Mouse (Mus musculus): ENCODE measurements at regions not wholly inside any gene's neighbourhood (a gene's known extent, or its start where the extent isn't known, plus 50 kb on each side); places are given as distances from the start of the nearest gene placed in this dataset.
A peak's percentile ranks its signal among the peaks of the same experiment; 100 is the strongest.

DNA sequence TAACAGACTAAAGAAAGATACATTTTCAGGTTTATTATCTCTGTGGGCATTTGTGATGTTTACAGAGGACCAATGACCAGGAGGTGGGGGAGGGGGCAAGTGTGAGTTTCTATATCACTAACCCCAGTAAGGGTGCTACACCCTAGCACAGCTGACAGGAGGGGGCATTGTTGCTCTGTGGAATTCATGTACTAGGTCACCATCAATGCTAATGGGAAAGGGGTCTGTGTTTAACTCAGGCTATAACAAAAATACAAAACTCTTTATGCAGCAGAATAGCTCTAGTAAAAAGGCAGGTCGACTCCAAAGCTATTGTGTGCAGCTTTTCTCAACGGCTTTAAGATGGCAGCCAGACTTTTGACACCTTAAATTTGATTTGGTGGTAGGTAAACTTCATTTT lies 181.1 kb upstream of the Lrig3 start:
- Histone ChIP-seq H3K27me3 (no peaks in the 10 kb centered on the region), H3K4me1 (peaks cover 31% of the 10 kb centered on the region), H3K4me3 (replicated peaks) (no peak overlapping the region), H3K36me3 (replicated peaks) (no peaks in the 10 kb centered on the region), H3K4me2 (no peak overlapping the region), H3K27ac (no peak overlapping the region), H3K9me3 (no peaks in the 10 kb centered on the region), H3K9ac (no peak overlapping the region)
- WGBS: 12% methylated on average over 2 of the region's 2 CpGs
- peak; percentile 61 for ATAC-seq (ENCODE audit: low FRiP score)

DNA sequence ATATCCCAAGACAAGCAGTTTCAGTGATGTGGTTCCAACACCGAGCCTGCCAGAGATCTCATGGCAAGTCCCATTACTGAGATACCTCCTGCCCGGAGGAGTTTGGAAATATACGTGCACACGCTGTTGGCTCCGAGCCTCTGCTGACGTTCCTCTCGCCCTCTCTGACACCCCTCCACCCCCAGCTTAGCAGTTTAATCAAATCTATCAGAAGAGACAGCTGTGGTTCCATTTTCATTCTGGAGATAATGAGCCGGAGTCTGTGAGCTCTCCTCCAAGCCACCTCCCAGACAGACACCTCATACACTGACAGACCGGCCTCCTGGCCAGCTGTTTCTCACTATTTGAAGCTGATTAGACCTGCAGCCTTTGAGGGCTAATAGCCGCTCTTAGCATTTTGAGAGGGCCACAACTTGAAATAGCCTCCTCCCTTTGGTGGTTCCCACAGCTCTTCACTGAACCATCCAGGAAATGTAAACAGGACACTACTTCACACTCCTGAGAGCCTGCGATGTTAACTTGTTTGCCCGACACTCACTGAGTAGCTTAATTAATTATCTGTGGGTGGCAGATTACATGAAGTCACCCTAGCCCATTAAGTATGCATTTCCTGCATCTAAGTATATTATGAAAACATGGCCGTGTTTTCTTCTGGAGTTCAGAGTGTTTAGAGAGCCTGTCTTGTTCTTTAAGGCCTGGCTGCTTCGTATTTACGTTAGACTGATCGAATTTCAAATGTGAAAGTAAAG lies 180.3 kb upstream of the Lrig3 start:
- H3K27me3 ChIP-seq: no peaks in the 10 kb centered on the region
- no peak overlapping the region for H3K9ac ChIP-seq
- H3K36me3 ChIP-seq (replicated peaks): no peaks in the 10 kb centered on the region
- 10% methylated on average over 16 of the region's 16 CpGs for WGBS
- no peak overlapping the region for H3K4me3 ChIP-seq (replicated peaks)
- peak overlapping the region; percentile 82 for H3K27ac ChIP-seq
- ATAC-seq (ENCODE audit: low FRiP score): peak; percentile 65
- H3K4me2 ChIP-seq: peak overlapping the region; percentile 56
- no peaks in the 10 kb centered on the region for H3K9me3 ChIP-seq
- H3K4me1 ChIP-seq: peaks cover 31% of the 10 kb centered on the region

DNA sequence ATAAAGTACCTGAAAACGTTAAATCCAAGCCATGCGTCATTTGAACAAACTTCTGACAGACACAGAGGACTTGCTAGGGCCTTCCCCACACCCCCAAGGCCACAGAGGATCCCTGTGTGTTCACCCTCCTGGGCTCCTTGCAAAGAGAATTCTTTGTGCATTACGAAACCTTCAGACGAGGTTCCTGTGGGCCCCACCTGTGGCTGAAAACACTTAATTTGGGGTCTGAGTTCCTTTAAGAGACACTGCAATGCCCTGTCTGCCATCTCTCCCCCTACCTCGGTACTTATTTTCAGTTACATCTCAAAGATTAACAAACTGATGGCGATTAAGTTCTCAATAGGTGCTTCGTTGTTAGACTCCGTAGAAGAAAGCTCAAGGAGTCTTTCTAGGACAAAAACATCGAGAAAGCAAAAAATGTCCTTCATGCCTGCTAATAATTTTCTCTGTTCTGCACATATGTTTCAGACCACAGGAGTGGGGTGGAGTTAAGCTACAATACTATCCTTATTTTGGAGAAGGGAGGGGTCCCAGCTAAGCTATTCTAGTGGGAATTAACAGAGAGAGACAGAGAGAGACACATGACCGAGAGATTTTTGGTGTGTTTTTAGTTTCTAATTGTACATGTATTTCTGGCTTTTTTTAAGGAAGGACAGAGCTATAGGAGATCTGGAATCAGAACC lies 179.6 kb upstream of the Lrig3 start:
- peak overlapping the region; percentile 56 for H3K4me2 ChIP-seq
- 5% methylated on average over 10 of the region's 10 CpGs for WGBS
- H3K27me3 ChIP-seq: no peaks in the 10 kb centered on the region
- H3K27ac ChIP-seq: peak overlapping the region; percentile 82
- H3K4me3 ChIP-seq (replicated peaks): peak overlapping the region; percentile 28; the same call in 1 of the 2 replicates
- H3K9ac ChIP-seq: no peak overlapping the region
- H3K9me3 ChIP-seq: no peaks in the 10 kb centered on the region
- ATAC-seq (ENCODE audit: low FRiP score): peak; percentile 25; the same call in 1 of the 2 replicates
- no peaks in the 10 kb centered on the region for H3K36me3 ChIP-seq (replicated peaks)
- peaks cover 31% of the 10 kb centered on the region for H3K4me1 ChIP-seq

DNA sequence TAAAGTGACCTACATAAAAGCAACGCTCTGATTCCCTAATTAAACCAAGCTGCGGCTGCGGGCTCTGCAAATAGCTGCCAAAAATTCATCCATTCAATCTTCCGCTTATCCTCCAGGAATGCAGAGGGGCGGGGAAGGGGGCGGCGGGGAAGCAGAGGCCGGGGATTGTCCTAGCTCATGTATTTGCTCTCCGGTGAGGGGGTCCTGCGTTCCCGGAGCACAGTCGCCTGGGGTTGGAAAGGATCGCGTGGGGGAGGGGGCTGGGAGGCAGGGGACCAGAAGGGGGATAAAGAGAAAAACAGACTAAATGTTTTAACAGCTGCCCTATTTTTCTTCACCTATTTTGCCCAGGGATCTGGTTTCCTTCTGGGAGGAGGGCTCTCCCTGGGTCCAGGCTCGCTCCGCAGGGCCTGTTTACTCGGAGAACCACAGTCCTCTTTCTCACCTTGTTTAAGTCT lies 179.1 kb upstream of the Lrig3 start:
- H3K9me3 ChIP-seq: no peaks in the 10 kb centered on the region
- no peaks in the 10 kb centered on the region for H3K27me3 ChIP-seq
- peak; percentile 85 for ATAC-seq (ENCODE audit: low FRiP score)
- peak overlapping the region; percentile 40 for H3K9ac ChIP-seq
- WGBS: under 1% methylated on average over 17 of the region's 17 CpGs
- H3K4me3 ChIP-seq (replicated peaks): peak overlapping the region; percentile 28
- H3K27ac ChIP-seq: peak overlapping the region; percentile 82
- H3K36me3 ChIP-seq (replicated peaks): no peaks in the 10 kb centered on the region
- peaks cover 31% of the 10 kb centered on the region for H3K4me1 ChIP-seq
- peak overlapping the region; percentile 56 for H3K4me2 ChIP-seq

DNA sequence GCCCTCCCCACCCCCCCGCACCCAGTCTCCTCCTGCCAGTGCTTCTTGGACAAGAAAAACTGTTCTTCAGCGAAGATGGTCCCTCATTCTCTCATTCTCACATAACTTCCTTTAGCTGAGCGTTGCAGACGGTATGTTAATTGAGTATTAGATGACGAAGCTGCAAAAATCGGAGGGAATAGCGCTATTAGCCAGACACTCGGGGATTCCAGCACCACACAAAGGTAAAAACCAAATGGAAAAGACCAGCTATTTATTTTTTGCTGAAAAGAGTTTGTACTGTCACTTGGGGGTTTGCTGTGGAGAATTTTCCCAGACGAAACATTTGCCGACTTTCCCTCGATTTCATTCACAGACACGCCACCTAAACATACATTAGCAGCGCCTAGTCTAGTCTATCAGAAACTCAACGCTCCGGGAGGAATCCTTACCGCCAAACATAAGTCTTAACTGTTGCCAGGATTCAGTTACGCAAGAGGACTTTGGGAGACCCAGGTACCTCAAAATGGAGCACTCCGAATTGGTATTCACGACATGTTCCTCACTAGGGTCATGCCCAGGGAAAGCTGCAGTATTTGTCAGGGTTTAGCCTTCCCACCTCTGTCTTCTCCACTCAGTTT lies 178.4 kb upstream of the Lrig3 start:
- no peaks in the 10 kb centered on the region for H3K27me3 ChIP-seq
- WGBS: 33% methylated on average over 19 of the region's 19 CpGs
- H3K27ac ChIP-seq: peak overlapping the region; percentile 82
- peak overlapping the region; percentile 56 for H3K4me2 ChIP-seq
- H3K9me3 ChIP-seq: no peaks in the 10 kb centered on the region
- peaks cover 31% of the 10 kb centered on the region for H3K4me1 ChIP-seq
- no peak for ATAC-seq (ENCODE audit: low FRiP score)
- H3K4me3 ChIP-seq (replicated peaks): peak overlapping the region; percentile 28
- no peaks in the 10 kb centered on the region for H3K36me3 ChIP-seq (replicated peaks)
- H3K9ac ChIP-seq: peak overlapping the region; percentile 40

DNA sequence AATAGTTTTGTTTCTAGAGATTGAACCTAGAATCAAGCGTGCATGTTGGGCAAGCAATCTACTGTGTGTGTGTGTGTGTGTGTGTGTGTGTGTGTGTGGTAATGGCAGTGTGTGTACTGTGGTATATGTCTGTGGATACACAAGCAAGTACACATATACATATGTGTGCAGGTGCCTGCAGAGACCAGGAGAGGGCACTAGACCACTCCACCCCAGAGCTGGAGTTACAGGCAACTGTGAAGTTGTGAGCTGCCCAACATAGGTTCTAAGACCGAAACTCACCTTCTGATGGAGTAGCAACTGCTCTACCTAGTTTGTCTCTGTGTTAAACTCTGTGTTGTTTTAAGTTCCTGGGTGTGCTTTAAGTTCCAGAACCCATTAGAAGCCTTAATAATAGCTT lies 177.7 kb upstream of the Lrig3 start:
- Histone ChIP-seq H3K4me3 (replicated peaks) (no peak overlapping the region), H3K4me2 (no peak overlapping the region), H3K27me3 (no peaks in the 10 kb centered on the region), H3K9ac (no peak overlapping the region), H3K27ac (no peak overlapping the region), H3K36me3 (replicated peaks) (no peaks in the 10 kb centered on the region), H3K9me3 (0 out of 2 replicates have a peak, but pooled peaks cover 3% of the 10 kb centered on the region), H3K4me1 (peaks cover 31% of the 10 kb centered on the region)
- WGBS: 93% methylated on average over 2 of the region's 2 CpGs
- no peak for ATAC-seq (ENCODE audit: low FRiP score)

DNA sequence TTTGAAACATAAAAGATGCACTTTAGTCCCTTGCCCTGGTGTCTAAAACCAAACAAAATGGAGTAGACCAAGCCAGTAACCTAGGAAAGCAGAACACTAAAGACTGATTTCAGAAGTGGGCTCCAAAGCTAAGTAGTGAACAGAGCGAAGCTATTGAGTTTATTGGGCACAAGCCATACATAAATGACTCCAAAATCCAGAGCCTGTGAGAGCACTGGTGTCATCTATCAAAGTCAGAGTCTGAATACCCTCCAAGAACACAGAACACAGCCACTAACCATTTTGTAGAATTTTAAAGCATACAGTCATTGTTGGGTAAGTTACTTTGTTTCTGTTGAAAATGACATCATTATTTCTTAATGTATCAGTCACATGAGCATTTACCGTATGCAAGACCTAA lies 175.0 kb upstream of the Lrig3 start:
- 87% methylated on average over 2 of the region's 2 CpGs for WGBS
- H3K27ac ChIP-seq: no peak overlapping the region
- no peaks in the 10 kb centered on the region for H3K36me3 ChIP-seq (replicated peaks)
- H3K4me1 ChIP-seq: peaks cover 20% of the 10 kb centered on the region
- no peak overlapping the region for H3K4me3 ChIP-seq (replicated peaks)
- 0 out of 2 replicates have a peak, but pooled peaks cover 3% of the 10 kb centered on the region for H3K9me3 ChIP-seq
- no peak for ATAC-seq (ENCODE audit: low FRiP score)
- H3K4me2 ChIP-seq: no peak overlapping the region
- no peak overlapping the region for H3K9ac ChIP-seq
- no peaks in the 10 kb centered on the region for H3K27me3 ChIP-seq

DNA sequence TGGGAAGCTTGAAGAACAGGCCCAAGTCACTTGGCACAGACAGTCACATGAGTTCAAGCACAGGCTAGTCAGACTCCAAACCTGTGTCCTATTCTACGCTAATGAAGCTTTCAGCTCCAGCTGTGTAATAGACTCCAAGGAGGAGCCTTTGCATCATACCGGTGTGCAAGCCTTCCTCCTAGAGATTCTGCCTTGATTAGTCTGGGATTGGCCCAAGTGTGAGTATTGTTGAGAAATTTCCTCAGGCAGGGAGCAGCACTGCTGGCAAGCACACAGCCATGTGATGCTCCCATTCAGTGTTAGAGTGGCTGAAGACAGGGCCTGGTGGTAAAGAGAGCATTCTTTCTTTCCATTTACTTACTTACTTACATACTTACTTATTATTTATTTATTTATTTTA lies 171.5 kb upstream of the Lrig3 start:
- peaks cover 4% of the 10 kb centered on the region for H3K4me1 ChIP-seq
- no peak overlapping the region for H3K9ac ChIP-seq
- no peak overlapping the region for H3K4me2 ChIP-seq
- no peak overlapping the region for H3K4me3 ChIP-seq (replicated peaks)
- H3K27ac ChIP-seq: no peak overlapping the region
- H3K36me3 ChIP-seq (replicated peaks): no peaks in the 10 kb centered on the region
- WGBS: 93% methylated on average over 2 of the region's 2 CpGs
- no peak for ATAC-seq (ENCODE audit: low FRiP score)
- 0 out of 2 replicates have a peak, but pooled peaks cover 3% of the 10 kb centered on the region for H3K9me3 ChIP-seq
- H3K27me3 ChIP-seq: 0 out of 2 replicates have a peak, but pooled peaks cover 5% of the 10 kb centered on the region

DNA sequence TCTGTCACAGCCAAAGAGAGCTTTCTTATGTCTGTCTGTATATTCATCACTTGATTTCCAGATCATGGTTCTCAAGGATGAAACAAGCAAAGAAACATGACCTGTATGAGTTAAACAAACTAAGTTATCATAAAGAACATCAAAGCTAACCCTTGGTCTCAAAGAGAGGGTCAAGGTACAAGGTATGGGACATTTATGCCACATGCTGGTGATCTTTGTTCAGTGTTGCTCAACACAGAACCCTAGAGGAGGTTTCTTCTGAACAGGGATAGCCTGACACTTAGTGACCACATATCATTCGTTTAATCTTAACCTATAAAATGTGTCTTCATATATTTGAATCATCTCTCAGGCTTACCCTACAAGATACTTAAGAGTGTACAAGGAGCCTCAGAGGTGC lies 170.6 kb upstream of the Lrig3 start:
- H3K4me2 ChIP-seq: no peak overlapping the region
- no peaks in the 10 kb centered on the region for H3K36me3 ChIP-seq (replicated peaks)
- WGBS: 85% methylated on average over 1 of the region's 1 CpGs
- H3K4me3 ChIP-seq (replicated peaks): no peak overlapping the region
- no peak overlapping the region for H3K27ac ChIP-seq
- 0 out of 2 replicates have a peak, but pooled peaks cover 5% of the 10 kb centered on the region for H3K27me3 ChIP-seq
- no peak overlapping the region for H3K9ac ChIP-seq
- peaks cover 5% of the 10 kb centered on the region for H3K4me1 ChIP-seq
- H3K9me3 ChIP-seq: 0 out of 2 replicates have a peak, but pooled peaks cover 3% of the 10 kb centered on the region
- ATAC-seq (ENCODE audit: low FRiP score): no peak

DNA sequence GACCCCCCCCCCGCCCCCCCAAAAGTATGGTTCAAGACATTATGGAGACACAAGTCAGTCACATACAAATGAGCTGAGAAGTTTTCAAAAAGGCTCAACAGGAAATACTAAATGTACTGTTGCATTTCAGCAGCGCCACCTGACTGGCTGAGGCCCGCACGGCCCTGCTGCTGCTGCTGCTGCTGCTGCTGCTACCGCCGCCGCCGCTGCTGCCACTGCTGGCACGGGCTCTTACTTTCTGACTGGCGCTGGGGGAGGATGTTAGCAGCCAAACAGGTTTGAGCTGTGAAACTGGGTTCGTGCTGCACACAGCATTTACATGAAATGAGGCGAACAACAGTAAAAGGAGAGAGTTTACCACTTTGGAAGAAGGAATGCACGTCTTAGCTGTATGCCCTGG lies 167.3 kb upstream of the Lrig3 start:
- H3K27ac ChIP-seq: no peak overlapping the region
- 19% methylated on average over 13 of the region's 13 CpGs for WGBS
- H3K4me3 ChIP-seq (replicated peaks): no peak overlapping the region
- peaks cover 9% of the 10 kb centered on the region for H3K4me1 ChIP-seq
- no peak overlapping the region for H3K9ac ChIP-seq
- peak overlapping the region; percentile 31; the same call in 1 of the 2 replicates for H3K4me2 ChIP-seq
- H3K36me3 ChIP-seq (replicated peaks): no peaks in the 10 kb centered on the region
- 0 out of 2 replicates have a peak, but pooled peaks cover 5% of the 10 kb centered on the region for H3K27me3 ChIP-seq
- H3K9me3 ChIP-seq: no peaks in the 10 kb centered on the region
- ATAC-seq (ENCODE audit: low FRiP score): peak; percentile 49; the same call in 1 of the 2 replicates

DNA sequence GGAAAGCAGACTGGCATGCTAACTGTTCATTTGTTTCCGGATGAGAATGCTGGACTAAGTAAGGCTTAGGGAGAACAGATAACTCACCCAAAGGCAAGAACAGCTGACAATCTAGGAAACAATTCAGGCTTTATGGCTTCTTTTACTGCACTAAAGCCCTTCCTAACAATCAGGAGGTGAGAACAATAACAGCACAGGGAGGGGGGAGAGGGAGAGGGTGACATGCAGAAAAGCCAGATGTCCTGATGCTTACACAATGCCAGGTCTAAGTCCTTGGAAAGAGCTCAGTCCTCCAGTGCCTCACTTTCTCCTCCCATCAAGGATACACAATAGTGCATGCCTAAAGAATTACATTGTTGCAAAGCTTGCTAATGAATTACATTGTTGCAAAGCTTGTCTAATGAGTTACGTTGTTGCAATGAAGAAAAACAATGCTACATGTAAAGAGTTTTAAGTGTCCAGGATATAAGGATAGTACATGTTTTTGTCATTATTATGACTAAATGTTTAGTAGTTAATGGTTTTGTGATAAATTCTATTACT lies 165.3 kb upstream of the Lrig3 start:
- no peak overlapping the region for H3K27ac ChIP-seq
- WGBS: 21% methylated on average over 2 of the region's 2 CpGs
- ATAC-seq (ENCODE audit: low FRiP score): no peak

DNA sequence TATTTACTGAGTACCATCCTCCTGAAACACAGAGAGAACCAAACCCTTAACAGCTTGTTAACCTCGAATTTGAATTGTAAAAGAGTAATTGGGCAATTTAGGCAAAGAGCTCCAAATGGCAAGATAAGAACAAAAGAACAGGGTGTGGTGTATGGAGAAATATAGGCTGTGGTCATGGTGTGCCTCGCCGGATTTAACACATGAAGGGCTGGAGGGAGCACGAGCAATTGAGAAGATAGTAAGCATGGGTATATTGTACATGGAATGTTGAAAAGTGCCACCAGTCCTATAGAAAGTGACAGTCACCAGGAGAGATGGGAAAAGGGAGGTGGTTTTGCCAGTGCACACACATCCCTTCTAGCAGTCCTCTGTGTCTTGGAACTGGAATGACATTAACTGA lies 164.5 kb upstream of the Lrig3 start:
- peak; percentile 59 for ATAC-seq (ENCODE audit: low FRiP score)
- no peak overlapping the region for H3K4me3 ChIP-seq (replicated peaks)
- H3K36me3 ChIP-seq (replicated peaks): no peaks in the 10 kb centered on the region
- H3K27ac ChIP-seq: no peak overlapping the region
- peaks cover 9% of the 10 kb centered on the region for H3K4me1 ChIP-seq
- WGBS: 19% methylated on average over 4 of the region's 4 CpGs
- no peak overlapping the region for H3K4me2 ChIP-seq
- no peaks in the 10 kb centered on the region for H3K9me3 ChIP-seq
- H3K9ac ChIP-seq: no peak overlapping the region
- H3K27me3 ChIP-seq: 0 out of 2 replicates have a peak, but pooled peaks cover 5% of the 10 kb centered on the region

More for the DNA sequence above, 165.3 kb upstream of the Lrig3 start:
- Histone ChIP-seq H3K4me1 (peaks cover 9% of the 10 kb centered on the region), H3K4me3 (replicated peaks) (no peak overlapping the region), H3K9ac (no peak overlapping the region), H3K27me3 (0 out of 2 replicates have a peak, but pooled peaks cover 5% of the 10 kb centered on the region), H3K9me3 (no peaks in the 10 kb centered on the region), H3K4me2 (no peak overlapping the region), H3K36me3 (replicated peaks) (no peaks in the 10 kb centered on the region)

All from forebrain, embryonic 12.5 days (tissue).